Mouse (Mus musculus) liver, embryonic 14.5 days (tissue): ENCODE measurements at regions not wholly inside any gene's neighbourhood (a gene's known extent, or its start where the extent isn't known, plus 50 kb on each side); places are given as distances from the start of the nearest gene placed in this dataset.

Source experiments
- CTCF ChIP-seq: IDR thresholded peaks from 2 replicates; pipeline ENCODE4 v1.5.1; 2016; ENCODE audit warnings: antibody characterized with exemption, low read depth, control low read depth
- EP300 ChIP-seq: IDR thresholded peaks from 2 replicates; pipeline ENCODE4 v1.6.1; 2016; ENCODE audit warnings: antibody characterized with exemption, low read depth

GRCm38 (mm10) chr12:16434739-16435138 is 176.0 kb downstream of the Lpin1 start:
- TF ChIP-seq EP300 (no peak), CTCF (no peak)
